Mouse (Mus musculus): ENCODE results near the gene Rtn4. TPM values are rescaled to one million over a fixed set of nuclear protein-coding genes. Genes with fewer than 3 reads are reported as not detected.
"Not testable (repeated sequence)": the region's sequence is repeated elsewhere in the genome, so short reads cannot be mapped to it uniquely, and the experiment has no call there.

Gene Rtn4
- total and polyA plus RNA-seq, 2 experiments from 2014 or later: 167 to 400 TPM

GRCm38 (mm10) chr11:29747881-29748280 lies 55.1 kb downstream of the Rtn4 start:
- WGBS: 56% methylated on average over 1 of the region's 1 CpGs
- no peak for TF ChIP-seq CTCF (IDR thresholded peaks at IDR 0.05; ENCODE audit: low read depth)
- Histone ChIP-seq H3K27me3 (ENCODE audit: insufficient read depth, low read length) (no peaks in the 10 kb centered on the region), H3K9ac (no peak overlapping the region), H3K4me2 (ENCODE audit: low read depth) (no peak overlapping the region), H3K4me3 (ENCODE audit: low read depth, low read length) (no peak overlapping the region), H3K4me1 (ENCODE audit: insufficient read depth) (no peaks in the 10 kb centered on the region), H3K27ac (ENCODE audit: low read depth, low read length) (no peak overlapping the region), H3K9me3 (ENCODE audit: low read length) (no peaks in the 10 kb centered on the region), H3K36me3 (ENCODE audit: insufficient read depth) (peaks cover 36% of the 10 kb centered on the region)
- no peak for ATAC-seq
- DNase-seq: no peak

DNA sequence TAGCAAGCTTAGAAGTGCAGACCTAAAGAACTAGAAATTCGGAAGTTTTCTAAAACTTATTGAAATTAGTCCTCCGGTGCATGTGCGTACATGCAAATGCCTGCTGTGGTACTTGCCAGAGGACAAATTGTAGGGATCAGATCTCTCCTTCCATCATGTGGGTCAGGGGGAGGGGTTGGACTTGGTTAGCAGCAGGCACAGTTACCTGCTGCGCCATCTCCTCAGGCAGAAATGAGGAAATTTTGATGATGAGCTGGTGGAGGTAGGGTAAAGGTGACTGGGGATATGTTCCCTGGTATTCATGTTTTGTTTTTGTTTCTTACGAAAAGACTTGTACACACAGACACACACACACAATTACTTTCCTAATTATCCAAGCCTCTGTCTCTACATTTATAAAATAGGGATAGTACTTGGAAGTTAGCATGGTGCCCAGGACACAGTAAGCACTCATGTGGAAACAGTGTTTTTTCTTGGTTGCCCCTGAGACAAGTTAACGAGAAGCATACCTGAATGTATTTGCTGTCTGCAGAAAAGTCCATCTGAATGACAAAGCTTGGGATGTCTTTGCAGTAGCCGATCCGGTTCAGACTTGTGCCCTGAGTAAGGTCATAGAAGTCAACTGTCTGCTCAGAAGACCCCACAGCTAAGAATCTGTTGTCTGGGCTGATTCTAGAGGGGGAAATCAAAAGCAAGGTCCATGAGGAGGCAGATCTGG lies 56.2 kb downstream of the Rtn4 start:
- no peak overlapping the region for H3K9ac ChIP-seq
- H3K9me3 ChIP-seq (ENCODE audit: low read length): no peaks in the 10 kb centered on the region
- H3K27ac ChIP-seq (ENCODE audit: low read depth, low read length): no peak overlapping the region
- no peaks in the 10 kb centered on the region for H3K4me1 ChIP-seq (ENCODE audit: insufficient read depth)
- ATAC-seq (no peak), DNase-seq (no peak)
- H3K4me2 ChIP-seq (ENCODE audit: low read depth): no peak overlapping the region
- 81% methylated on average over 8 of the region's 8 CpGs for WGBS
- H3K27me3 ChIP-seq (ENCODE audit: insufficient read depth, low read length): no peaks in the 10 kb centered on the region
- no peak for TF ChIP-seq CTCF (IDR thresholded peaks at IDR 0.05; ENCODE audit: low read depth)
- peaks cover 29% of the 10 kb centered on the region for H3K36me3 ChIP-seq (ENCODE audit: insufficient read depth)
- H3K4me3 ChIP-seq (ENCODE audit: low read depth, low read length): no peak overlapping the region

GRCm38 (mm10) chr11:29749468-29749829 lies 56.7 kb downstream of the Rtn4 start:
- Histone ChIP-seq H3K4me1 (ENCODE audit: insufficient read depth) (no peaks in the 10 kb centered on the region), H3K27ac (ENCODE audit: low read depth, low read length) (no peak overlapping the region), H3K27me3 (ENCODE audit: insufficient read depth, low read length) (no peaks in the 10 kb centered on the region), H3K4me3 (ENCODE audit: low read depth, low read length) (no peak overlapping the region), H3K4me2 (ENCODE audit: low read depth) (no peak overlapping the region), H3K36me3 (ENCODE audit: insufficient read depth) (peaks cover 25% of the 10 kb centered on the region), H3K9me3 (ENCODE audit: low read length) (no peaks in the 10 kb centered on the region), H3K9ac (no peak overlapping the region)
- TF ChIP-seq CTCF (IDR thresholded peaks at IDR 0.05; ENCODE audit: low read depth): no peak
- 100% methylated on average over 1 of the region's 1 CpGs for WGBS
- ATAC-seq: no peak
- no peak for DNase-seq

GRCm38 (mm10) chr11:29751013-29751412 lies 58.3 kb downstream of the Rtn4 start:
- DNase-seq: no peak
- no peak for ATAC-seq
- no peak for TF ChIP-seq CTCF (IDR thresholded peaks at IDR 0.05; ENCODE audit: low read depth)
- Histone ChIP-seq H3K4me3 (ENCODE audit: low read depth, low read length) (no peak overlapping the region), H3K9ac (no peak overlapping the region), H3K36me3 (ENCODE audit: insufficient read depth) (peaks cover 22% of the 10 kb centered on the region), H3K4me2 (ENCODE audit: low read depth) (no peak overlapping the region), H3K27ac (ENCODE audit: low read depth, low read length) (no peak overlapping the region), H3K27me3 (ENCODE audit: insufficient read depth, low read length) (no peaks in the 10 kb centered on the region), H3K4me1 (ENCODE audit: insufficient read depth) (no peaks in the 10 kb centered on the region), H3K9me3 (ENCODE audit: low read length) (no peaks in the 10 kb centered on the region)
- WGBS: 94% methylated on average over 2 of the region's 2 CpGs

DNA sequence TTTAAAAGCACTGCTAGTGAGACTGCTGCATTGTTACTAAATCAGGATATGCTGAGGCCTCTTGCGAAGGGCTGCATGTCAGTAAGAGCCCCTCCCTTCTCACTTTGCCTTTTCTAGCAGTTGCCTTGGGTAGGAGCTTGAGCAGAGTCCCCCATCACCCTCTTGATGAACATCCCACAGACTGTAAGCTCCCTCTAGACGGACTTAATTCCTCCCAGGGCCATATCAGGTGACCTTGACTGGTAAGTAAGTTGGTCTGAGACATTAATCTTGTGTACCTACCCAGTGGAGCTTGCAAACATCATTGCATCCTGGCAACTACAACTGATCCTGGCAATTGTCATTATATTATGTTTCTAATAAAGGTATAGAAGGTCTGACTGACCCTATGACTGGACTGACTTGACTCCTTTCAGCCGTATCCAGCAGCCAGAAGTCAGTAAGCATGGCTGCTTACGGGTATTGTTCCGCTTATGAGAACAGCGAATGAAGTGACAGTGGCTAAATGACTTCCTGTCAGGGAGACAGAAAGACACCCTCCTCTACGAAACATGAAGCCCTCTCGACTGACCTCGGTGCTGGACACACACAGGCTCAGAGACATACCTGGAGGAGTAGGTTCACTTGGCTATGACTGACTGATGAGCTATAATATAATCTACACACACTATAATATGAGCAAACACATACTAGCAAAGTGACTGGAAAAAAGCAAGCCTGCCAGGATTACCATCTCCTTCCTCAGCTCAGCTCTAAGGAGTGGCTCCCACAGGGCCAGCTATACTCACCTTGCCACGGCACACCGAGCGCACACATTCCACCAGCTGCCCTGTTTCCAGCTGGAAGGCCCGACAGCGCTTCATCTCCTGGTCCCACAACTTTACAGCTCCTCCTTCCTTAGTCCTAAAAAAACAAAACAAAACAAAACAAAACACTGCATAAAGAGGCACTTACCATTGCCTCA lies 59.2 kb downstream of the Rtn4 start:
- no peak for TF ChIP-seq CTCF (IDR thresholded peaks at IDR 0.05; ENCODE audit: low read depth)
- Histone ChIP-seq H3K4me2 (ENCODE audit: low read depth) (no peak overlapping the region), H3K9me3 (ENCODE audit: low read length) (no peaks in the 10 kb centered on the region), H3K4me3 (ENCODE audit: low read depth, low read length) (no peak overlapping the region), H3K9ac (no peak overlapping the region), H3K4me1 (ENCODE audit: insufficient read depth) (no peaks in the 10 kb centered on the region), H3K36me3 (ENCODE audit: insufficient read depth) (peaks cover 14% of the 10 kb centered on the region; the same call in 1 of the 2 replicates), H3K27me3 (ENCODE audit: insufficient read depth, low read length) (no peaks in the 10 kb centered on the region), H3K27ac (ENCODE audit: low read depth, low read length) (no peak overlapping the region)
- no peak; the same call in 1 of the 2 replicates for ATAC-seq
- WGBS: 88% methylated on average over 14 of the region's 14 CpGs
- no peak for DNase-seq

DNA sequence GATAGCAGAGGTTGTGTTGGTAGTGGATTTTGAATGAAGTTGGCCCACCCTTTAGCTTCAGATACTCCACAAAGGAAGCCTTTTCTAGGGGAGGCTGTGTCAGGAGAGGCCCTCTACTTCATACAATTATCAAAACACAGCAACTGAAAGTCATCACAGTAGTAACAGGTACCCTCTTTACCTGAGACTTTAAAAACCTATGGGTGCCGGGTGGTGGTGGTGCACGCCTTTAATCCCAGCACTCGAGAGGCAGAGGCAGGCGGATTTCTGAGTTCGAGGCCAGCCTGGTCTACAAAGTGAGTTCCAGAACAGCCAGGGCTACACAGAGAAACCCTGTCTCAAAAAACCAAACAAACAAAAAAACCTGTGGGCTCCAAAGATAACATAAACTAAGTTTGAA lies 63.3 kb downstream of the Rtn4 start:
- not testable (repeated sequence) for H3K9ac ChIP-seq; DNase-seq; H3K4me2 ChIP-seq (ENCODE audit: low read depth); ATAC-seq; H3K27me3 ChIP-seq (ENCODE audit: insufficient read depth, low read length); H3K4me1 ChIP-seq (ENCODE audit: insufficient read depth); H3K4me3 ChIP-seq (ENCODE audit: low read depth, low read length); H3K27ac ChIP-seq (ENCODE audit: low read depth, low read length); H3K9me3 ChIP-seq (ENCODE audit: low read length)
- 95% methylated on average over 5 of the region's 5 CpGs for WGBS
- H3K36me3 ChIP-seq (ENCODE audit: insufficient read depth): peaks cover 12% of the 10 kb centered on the region; the same call in 1 of the 2 replicates

GRCm38 (mm10) chr11:29758617-29759016 lies 65.9 kb downstream of the Rtn4 start:
- WGBS: 91% methylated on average over 5 of the region's 5 CpGs
- no peak overlapping the region for H3K9ac ChIP-seq
- H3K4me1 ChIP-seq (ENCODE audit: insufficient read depth): no peaks in the 10 kb centered on the region
- no peak for ATAC-seq
- H3K27ac ChIP-seq (ENCODE audit: low read depth, low read length): no peak overlapping the region
- H3K27me3 ChIP-seq (ENCODE audit: insufficient read depth, low read length): no peaks in the 10 kb centered on the region
- peaks cover 11% of the 10 kb centered on the region; the same call in 1 of the 2 replicates for H3K36me3 ChIP-seq (ENCODE audit: insufficient read depth)
- no peak overlapping the region for H3K4me3 ChIP-seq (ENCODE audit: low read depth, low read length)
- no peak for DNase-seq
- no peak overlapping the region for H3K4me2 ChIP-seq (ENCODE audit: low read depth)
- H3K9me3 ChIP-seq (ENCODE audit: low read length): no peaks in the 10 kb centered on the region
- TF ChIP-seq CTCF (IDR thresholded peaks at IDR 0.05; ENCODE audit: low read depth): no peak
